In genomic region chr19:12802830-12803229, GRCm38 (mm10) we compare ENCODE assay signal across 29 mouse cellular contexts. TPM values are rescaled to one million over a fixed set of nuclear protein-coding genes. Genes with fewer than 3 reads are reported as not detected.
DNase-seq lines count a peak whose midpoint lies in the region; ATAC-seq lines count a peak whose summit lies in the region.
"Had no signal": no experiment of that assay in that cellular context is flagged by ENCODE, and none has a peak within 500 bp of the region (broad histone marks: within the 10 kb centered on the region; RNA-seq: fewer than 3 reads in every experiment).

No protein-coding gene starts in this region.

- DNase-seq in frontal cortex, adult 2 months (ENCODE audit: extremely low spot score in 1 of 2, low spot score in 1 of 2): peak; percentile 69 to 78
- DNase-seq in frontal cortex, postnatal 14 days (ENCODE audit: low spot score in 2 of 2): no peak
- DNase-seq in left cerebral cortex, adult 18-20 months (ENCODE audit: low spot score in 2 of 2): peak; percentile 37 to 58
- no peak for DNase-seq in left cerebral cortex, postnatal 4 days
- DNase-seq in adipocyte (ENCODE audit: low spot score) (peak; percentile 44), MN1 (ENCODE audit: low spot score) (no peak)
- DNase-seq in left cerebral cortex, postnatal 25 days (ENCODE audit: low spot score in 2 of 2): peak; percentile 44 to 90
- DNase-seq: adrenal gland, adult 8-10 months; cerebellum, adult 11 months; cerebellum, postnatal 14 days; forebrain, postnatal 0 days; gastrocnemius, postnatal 10 days; heart, adult 18-20 months; heart, postnatal 36 days; kidney, adult 8-10 months; kidney, postnatal 25 days; lung, adult 2 months; lung, postnatal 36 days had no signal

- H3K27ac ChIP-seq in kidney, embryonic 16.5 days (ENCODE audit: low read length): no peak overlapping the region
- H3K27ac ChIP-seq: embryonic facial prominence, embryonic 15.5 days; forebrain, embryonic 10.5 days; hindbrain, embryonic 14.5 days; limb, embryonic 10.5 days had no signal

- ATAC-seq in kidney, embryonic 16.5 days (ENCODE audit: low FRiP score, low TSS enrichment): no peak
- ATAC-seq: forebrain, postnatal 0 days had no signal

- H3K4me1 ChIP-seq in kidney, embryonic 16.5 days (ENCODE audit: insufficient read depth, low read length): no peaks in the 10 kb centered on the region
- H3K4me1 ChIP-seq: embryonic facial prominence, embryonic 15.5 days; limb, embryonic 10.5 days had no signal

- no peaks in the 10 kb centered on the region for H3K36me3 ChIP-seq in kidney, embryonic 16.5 days (ENCODE audit: insufficient read depth, low read length)
- H3K36me3 ChIP-seq: embryonic facial prominence, embryonic 15.5 days; forebrain, embryonic 10.5 days; limb, embryonic 10.5 days had no signal

- intact Hi-C loops in left cerebral cortex, postnatal 4 days (cut with DNase I): no loop called here
- intact Hi-C loops in left cerebral cortex, postnatal 25 days (cut with DNase I): no loop called here

- no peaks in the 10 kb centered on the region for H3K9me3 ChIP-seq in kidney, embryonic 16.5 days (ENCODE audit: low read length)
- H3K9me3 ChIP-seq: embryonic facial prominence, embryonic 15.5 days; forebrain, embryonic 10.5 days; limb, embryonic 10.5 days had no signal

- 72% methylated on average over 3 of the region's 3 CpGs for WGBS in kidney, embryonic 16.5 days

- H3K9ac ChIP-seq in kidney, embryonic 16.5 days (replicated peaks; ENCODE audit: low read length): no peak overlapping the region
- H3K9ac ChIP-seq: embryonic facial prominence, embryonic 15.5 days; forebrain, postnatal 0 days; hindbrain, embryonic 14.5 days had no signal

- no peak overlapping the region for H3K4me3 ChIP-seq in kidney, embryonic 16.5 days (ENCODE audit: low read length)
- H3K4me3 ChIP-seq: embryonic facial prominence, embryonic 15.5 days; forebrain, embryonic 10.5 days; limb, embryonic 10.5 days had no signal

- H3K27me3 ChIP-seq in kidney, embryonic 16.5 days (ENCODE audit: insufficient read depth, low read length): no peaks in the 10 kb centered on the region
- H3K27me3 ChIP-seq: CH12.LX; embryonic facial prominence, embryonic 15.5 days had no signal

- no peak overlapping the region for H3K4me2 ChIP-seq in kidney, embryonic 16.5 days (replicated peaks; ENCODE audit: low read depth, low read length)
- H3K4me2 ChIP-seq: embryonic facial prominence, embryonic 15.5 days; hindbrain, embryonic 14.5 days had no signal

RNA-seq across cellular contexts. Expression of gene Lpxn, which starts 6.8 kb away (rescaled TPM):
- polyA plus RNA-seq in frontal cortex, adult 2 months (2012; rRNA removed): 1.8 and 2.5 TPM in 2 replicates
- 1 to 10 TPM; 1.2 to 1.8 TPM for total RNA-seq in left cerebral cortex, adult 18-20 months (2021)
- under 1 TPM; 0.40 to 0.82 TPM for total RNA-seq in left cerebral cortex, postnatal 4 days (2021)
- total RNA-seq in left cerebral cortex, postnatal 25 days (2021): 1 to 10 TPM; 1.4 to 2.0 TPM
- 1.1 and 1.4 TPM in 2 replicates for polyA plus RNA-seq in kidney, embryonic 16.5 days (2015; fragmentation: Nextera tagmentation; extraction: Ambion mirVana)

RNA-seq across cellular contexts. Expression of gene Zfp91, which starts 6.9 kb away (rescaled TPM):
- 46.6 and 50.8 TPM in 2 replicates for polyA plus RNA-seq in frontal cortex, adult 2 months (2012; rRNA removed)
- 10 to 100 TPM; 88.4 to 89.6 TPM for total RNA-seq in left cerebral cortex, adult 18-20 months (2021)
- 10 to 100 TPM; 60.3 to 62.7 TPM for total RNA-seq in left cerebral cortex, postnatal 4 days (2021)
- total RNA-seq in left cerebral cortex, postnatal 25 days (2021): 10 to 100 TPM; 94.5 to 98.0 TPM
- polyA plus RNA-seq in kidney, embryonic 16.5 days (2015; fragmentation: Nextera tagmentation; extraction: Ambion mirVana): 11.4 and 11.6 TPM in 2 replicates

RNA-seq across cellular contexts. Expression of gene Cntf, which starts 37.4 kb away (rescaled TPM):
- polyA plus RNA-seq in frontal cortex, adult 2 months (2012; rRNA removed): 3.3 and 3.9 TPM in 2 replicates
- 1 to 10 TPM; 2.9 to 3.1 TPM for total RNA-seq in left cerebral cortex, adult 18-20 months (2021)
- total RNA-seq in left cerebral cortex, postnatal 4 days (2021): 1 to 10 TPM; 2.1 to 2.4 TPM
- total RNA-seq in left cerebral cortex, postnatal 25 days (2021): 1 to 10 TPM; 2.6 to 3.6 TPM
- 2.6 TPM in 2 replicates for polyA plus RNA-seq in kidney, embryonic 16.5 days (2015; fragmentation: Nextera tagmentation; extraction: Ambion mirVana)
- polyA plus RNA-seq: intestine, embryonic 14.5 days had no signal

RNA-seq across cellular contexts. Expression of gene Gm5244, which starts 43.7 kb away (rescaled TPM):
- polyA plus RNA-seq in frontal cortex, adult 2 months (2012; rRNA removed): not detected in 2 replicates
- not detected for total RNA-seq in left cerebral cortex, adult 18-20 months (2021)
- total RNA-seq in left cerebral cortex, postnatal 4 days (2021): not detected
- not detected for total RNA-seq in left cerebral cortex, postnatal 25 days (2021)
- polyA plus RNA-seq in kidney, embryonic 16.5 days (2015; fragmentation: Nextera tagmentation; extraction: Ambion mirVana): not detected in 2 replicates
- total RNA-seq: adrenal gland, adult 8-10 months; CH12.LX; forebrain, postnatal 0 days; gastrocnemius, postnatal 10 days; heart, adult 18-20 months; heart, postnatal 36 days; liver, adult 2 months had no signal
- polyA plus RNA-seq: brain, embryonic 14.5 days; embryonic facial prominence, embryonic 15.5 days; forebrain, embryonic 10.5 days; forebrain, postnatal 0 days; heart, embryonic 14.5 days; hindbrain, embryonic 14.5 days; intestine, embryonic 14.5 days; limb, embryonic 10.5 days; liver, adult 2 months; lung, adult 2 months; stomach, embryonic 16.5 days had no signal

RNA-seq across cellular contexts. Expression of gene Olfr1444, which starts 54.3 kb away (rescaled TPM):
- not detected in 2 replicates for polyA plus RNA-seq in frontal cortex, adult 2 months (2012; rRNA removed)
- not detected for total RNA-seq in left cerebral cortex, adult 18-20 months (2021)
- not detected for total RNA-seq in left cerebral cortex, postnatal 4 days (2021)
- total RNA-seq in left cerebral cortex, postnatal 25 days (2021): not detected
- polyA plus RNA-seq in kidney, embryonic 16.5 days (2015; fragmentation: Nextera tagmentation; extraction: Ambion mirVana): not detected in 2 replicates
- total RNA-seq: adrenal gland, adult 8-10 months; CH12.LX; forebrain, postnatal 0 days; gastrocnemius, postnatal 10 days; heart, adult 18-20 months; heart, postnatal 36 days; liver, adult 2 months had no signal
- polyA plus RNA-seq: brain, embryonic 14.5 days; embryonic facial prominence, embryonic 15.5 days; forebrain, embryonic 10.5 days; forebrain, postnatal 0 days; heart, embryonic 14.5 days; hindbrain, embryonic 14.5 days; intestine, embryonic 14.5 days; limb, embryonic 10.5 days; liver, adult 2 months; lung, adult 2 months; stomach, embryonic 16.5 days had no signal

Comparison
In these comparisons a context has a peak if more than half of its experiments do, and no peak if none do; other contexts are left out.
1. DNase-seq: peak in frontal cortex, adult 2 months (2 of 2), left cerebral cortex, adult 18-20 months (2 of 2), adipocyte (single experiment) and left cerebral cortex, postnatal 25 days (2 of 2); none in frontal cortex, postnatal 14 days (0 of 2), left cerebral cortex, postnatal 4 days (single experiment) and MN1 (single experiment).